ENCODE assay signal across 15 mouse cellular contexts in genomic region chr10:9498550-9498949, GRCm38 (mm10).
"Had no signal": no experiment of that assay in that cellular context is flagged by ENCODE, and none has a peak within 500 bp of the region (broad histone marks: within the 10 kb centered on the region; RNA-seq: fewer than 3 reads in every experiment).

No protein-coding gene starts in this region.

- H3K36me3 ChIP-seq: limb, embryonic 12.5 days; liver, embryonic 13.5 days; neural tube, embryonic 13.5 days had no signal

- H3K9me3 ChIP-seq: limb, embryonic 12.5 days; liver, embryonic 13.5 days; neural tube, embryonic 13.5 days had no signal

- H3K4me1 ChIP-seq: liver, embryonic 13.5 days had no signal

- H3K27me3 ChIP-seq: limb, embryonic 12.5 days; liver, embryonic 13.5 days; neural tube, embryonic 13.5 days had no signal

- ATAC-seq: liver, postnatal 0 days had no signal

- H3K4me3 ChIP-seq: limb, embryonic 12.5 days; liver, embryonic 13.5 days; neural tube, embryonic 13.5 days had no signal

- H3K27ac ChIP-seq: kidney, postnatal 0 days; limb, embryonic 12.5 days; liver, embryonic 13.5 days; neural tube, embryonic 13.5 days had no signal

- H3K9ac ChIP-seq: limb, embryonic 12.5 days; liver, embryonic 13.5 days; liver, postnatal 0 days; neural tube, embryonic 13.5 days had no signal

- H3K4me2 ChIP-seq: limb, embryonic 12.5 days; liver, embryonic 13.5 days; neural tube, embryonic 13.5 days had no signal

- DNase-seq: kidney, adult 9 months; kidney, postnatal 36 days; layer of hippocampus, adult 9-11 months; layer of hippocampus, postnatal 36 days; liver; liver, embryonic 13.5 days; liver, postnatal 0 days; retina, postnatal 1 day; right cerebral cortex, postnatal 4 days; spleen, adult 18-20 months; thymus, adult 2 months; thymus, postnatal 36 days had no signal
